Mouse (Mus musculus) CH12.LX (cell line): ENCODE measurements around the gene Fus.

ENCODE experiments used
- CHD2 ChIP-seq: IDR thresholded peaks from 2 replicates; pipeline ENCODE4 v1.6.1; 2011; ENCODE audit warnings: low read length, improper control_type of control experiment
- CTCF ChIP-seq, 2 experiments: IDR thresholded peaks in 1 of 2; conservative IDR thresholded peaks in 1 of 2; 2 replicates each; pipeline ENCODE4 v1.5.1; 2011 to 2012; ENCODE audit warnings: low read depth in 2 of 2, low read length in 2 of 2, improper control_type of control experiment in 1 of 2, inconsistent platforms in 1 of 2, mild to moderate bottlenecking in 1 of 2, moderate library complexity in 1 of 2
- E2F4 ChIP-seq: IDR thresholded peaks from 2 replicates; pipeline ENCODE4 v1.6.1; 2011; ENCODE audit warnings: low read depth, low read length, improper control_type of control experiment; ENCODE audit not compliant: insufficient replicate concordance
- ELF1 ChIP-seq: IDR thresholded peaks from 2 replicates; pipeline ENCODE4 v1.6.1; 2014; ENCODE audit warnings: low read depth, mild to moderate bottlenecking, inconsistent platforms, low read length, improper control_type of control experiment
- MAZ ChIP-seq: IDR thresholded peaks from 2 replicates; pipeline ENCODE4 v1.6.1; 2012; ENCODE audit warnings: low read depth, mild to moderate bottlenecking, inconsistent platforms, low read length, improper control_type of control experiment, moderate library complexity
- PAX5 ChIP-seq: IDR thresholded peaks from 2 replicates; pipeline ENCODE4 v1.6.1; 2012; ENCODE audit warnings: low read length, inconsistent platforms, mixed read lengths
- POLR2A ChIP-seq: IDR thresholded peaks from 2 replicates; pipeline ENCODE4 v1.6.1; 2011; ENCODE audit warnings: low read depth, mild to moderate bottlenecking, improper control_type of control experiment, low read length
- SMC3 ChIP-seq: IDR thresholded peaks from 2 replicates; pipeline ENCODE4 v1.6.1; 2011; ENCODE audit warnings: low read depth, low read length, improper control_type of control experiment
- TBP ChIP-seq: conservative IDR thresholded peaks from 2 replicates; pipeline ENCODE4 v1.6.1; 2011; ENCODE audit warnings: low read depth, low read length, improper control_type of control experiment
- USF1 ChIP-seq: IDR thresholded peaks from 2 replicates; pipeline ENCODE4 v1.6.1; 2014; ENCODE audit warnings: low read depth, mild to moderate bottlenecking, inconsistent platforms, low read length, improper control_type of control experiment
- ZNF384 ChIP-seq: IDR thresholded peaks from 2 replicates; pipeline ENCODE4 v1.6.1; 2012; ENCODE audit warnings: low read depth, low read length, improper control_type of control experiment, inconsistent platforms

DNA sequence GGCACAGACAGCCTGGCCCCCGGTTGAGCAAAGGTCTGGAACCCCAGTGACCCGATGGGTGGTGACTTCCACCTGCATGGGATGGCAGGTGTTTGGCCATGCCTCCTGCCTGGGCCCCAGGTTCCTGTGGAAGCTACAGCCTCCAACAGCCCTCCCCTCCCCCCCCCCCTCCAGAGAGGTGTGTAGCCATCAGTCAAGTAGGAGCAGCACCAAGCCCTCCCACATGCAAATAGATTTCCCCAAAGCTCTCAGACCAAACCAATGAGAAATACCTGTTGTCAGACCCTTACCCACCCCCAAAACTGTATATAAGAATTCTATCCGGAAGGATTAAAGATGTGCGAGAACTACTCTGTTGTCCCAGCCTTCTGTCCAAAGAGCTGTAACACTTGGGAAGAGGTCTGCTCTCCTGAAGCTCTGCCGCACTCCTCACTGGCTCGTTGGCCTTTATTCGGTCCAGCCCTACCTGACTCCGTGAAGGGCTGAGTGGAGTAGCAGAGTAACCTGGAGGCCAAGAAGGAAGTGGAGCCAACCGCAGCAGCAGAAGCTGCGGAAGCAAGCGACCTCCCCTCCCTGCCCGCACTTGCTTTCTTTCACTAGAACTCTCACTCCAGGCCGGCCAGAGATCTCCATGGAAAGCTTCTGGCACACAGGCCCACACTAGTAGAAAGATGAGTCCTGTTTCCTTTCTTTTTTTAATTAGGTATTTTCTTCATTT lies 14.2 kb upstream of the Fus start:
- TF ChIP-seq CTCF (conservative IDR thresholded peaks at IDR 0.05 in 1 of 2, IDR thresholded peaks at IDR 0.05 in 1 of 2; ENCODE audit: low read depth in 2 of 2, low read length in 2 of 2) (no peak), TBP (no peak), POLR2A (no peak), ZNF384 (no peak), PAX5 (no peak), USF1 (no peak), MAZ (no peak), E2F4 (no peak), ELF1 (no peak), SMC3 (no peak), CHD2 (no peak)
